Comparison of ENCODE assay signal across 17 mouse cellular contexts in the genomic region with DNA sequence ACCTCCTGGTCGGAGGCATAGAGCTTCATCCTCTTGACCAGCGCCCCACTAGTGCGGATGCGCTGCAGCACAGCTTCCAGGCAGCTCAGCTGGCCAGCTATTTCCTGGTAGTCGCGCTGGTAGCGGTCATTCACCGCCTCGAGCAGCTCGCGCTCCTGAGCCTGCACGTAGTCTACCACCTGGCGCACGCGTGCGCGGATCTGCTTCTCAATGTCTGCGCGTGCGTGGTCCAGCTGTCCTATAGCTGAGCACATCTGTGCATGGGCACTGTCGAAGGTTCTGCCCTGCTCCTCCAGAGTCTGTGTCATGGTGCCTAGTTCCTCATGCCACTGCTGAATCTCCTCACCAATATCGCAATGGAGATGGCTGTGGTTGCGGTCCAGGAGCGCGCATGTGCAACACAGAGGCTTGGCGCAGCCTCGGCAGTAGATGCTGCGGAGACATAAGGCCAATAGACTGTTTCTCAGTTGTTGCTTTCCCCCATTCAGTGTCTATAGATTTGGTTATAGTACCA. TPM values are rescaled to one million over a fixed set of nuclear protein-coding genes. Genes with fewer than 3 reads are reported as not detected.
"Had no signal": no experiment of that assay in that cellular context is flagged by ENCODE, and none has a peak within 500 bp of the region (broad histone marks: within the 10 kb centered on the region; RNA-seq: fewer than 3 reads in every experiment).

No protein-coding gene starts in this region.

- H3K36me3 ChIP-seq: midbrain, embryonic 15.5 days; neural tube, embryonic 13.5 days had no signal

- H3K9me3 ChIP-seq: kidney, embryonic 15.5 days; limb, embryonic 12.5 days; liver, embryonic 15.5 days; midbrain, embryonic 15.5 days; neural tube, embryonic 13.5 days had no signal

- DNase-seq: kidney, adult 2 months; layer of hippocampus, adult 9-11 months; layer of hippocampus, postnatal 36 days; lung, embryonic 14.5 days; lung, postnatal 10 days; lung, postnatal 4 days; retina, postnatal 1 day; thymus, adult 2 months; thymus, postnatal 25 days had no signal

- H3K4me1 ChIP-seq: midbrain, embryonic 15.5 days had no signal

- H3K9ac ChIP-seq: kidney, embryonic 15.5 days; limb, embryonic 12.5 days; liver, embryonic 15.5 days; lung, embryonic 14.5 days; midbrain, embryonic 15.5 days; neural tube, embryonic 13.5 days had no signal

- H3K4me2 ChIP-seq: kidney, embryonic 15.5 days; limb, embryonic 12.5 days; liver, embryonic 15.5 days; lung, embryonic 14.5 days; midbrain, embryonic 15.5 days; neural tube, embryonic 13.5 days had no signal

- ATAC-seq: intestine, embryonic 16.5 days; midbrain, embryonic 15.5 days had no signal

- H3K27ac ChIP-seq: kidney, embryonic 15.5 days; limb, embryonic 12.5 days; liver, embryonic 15.5 days; midbrain, embryonic 15.5 days; neural tube, embryonic 13.5 days had no signal

- H3K4me3 ChIP-seq: kidney, embryonic 15.5 days; limb, embryonic 12.5 days; liver, embryonic 15.5 days; midbrain, embryonic 15.5 days; neural tube, embryonic 13.5 days had no signal

- H3K27me3 ChIP-seq: kidney, embryonic 15.5 days; limb, embryonic 12.5 days; liver, embryonic 15.5 days; midbrain, embryonic 15.5 days; neural tube, embryonic 13.5 days had no signal

RNA-seq across cellular contexts. Expression of a gene that starts 30.4 kb away (rescaled TPM):
- total RNA-seq: liver, adult 2 months; monocyte, adult 5-6 weeks had no signal
- polyA plus RNA-seq: liver, adult 2 months; lung, embryonic 14.5 days had no signal

RNA-seq across cellular contexts. Expression of a gene that starts 30.5 kb away (rescaled TPM):
- total RNA-seq: monocyte, adult 5-6 weeks had no signal
